Mouse (Mus musculus): ENCODE measurements around the gene Ebf3. TPM values are rescaled to one million over a fixed set of nuclear protein-coding genes. Genes with fewer than 3 reads are reported as not detected.
A peak's percentile ranks its signal among the peaks of the same experiment; 100 is the strongest.

Ebf3 gene
- polyA plus RNA-seq, 1 experiment from 2014 or later, result 11.2 TPM

GRCm38 (mm10) chr7:137308061-137309060 is 5.9 kb downstream of the Ebf3 start:
- DNase-seq (ENCODE audit: low spot score, missing footprints), result peak; percentile 96
- Histone ChIP-seq H3K9ac (ENCODE audit: low read length) (peak overlapping the region; percentile 77), H3K4me1 (ENCODE audit: control insufficient read depth, insufficient read depth, low read length) (peaks cover 29% of the 10 kb centered on the region), H3K27me3 (ENCODE audit: control insufficient read depth, insufficient read depth, low read length) (peaks cover 51% of the 10 kb centered on the region), H3K27ac (ENCODE audit: low read depth, low read length) (peak overlapping the region; percentile 82; the same call in 1 of the 2 replicates), H3K4me3 (ENCODE audit: low read depth, low read length) (peak overlapping the region; percentile 74), H3K9me3 (ENCODE audit: control insufficient read depth, low read length) (no peaks in the 10 kb centered on the region), H3K36me3 (ENCODE audit: control insufficient read depth, insufficient read depth, low read length) (no peaks in the 10 kb centered on the region), H3K4me2 (peak overlapping the region; percentile 82)
- WGBS, result 16% methylated on average over 19 of the region's 19 CpGs
- no peak for ATAC-seq (ENCODE audit: low FRiP score)

- DNase-seq (ENCODE audit: low spot score, missing footprints), result peak; percentile 90
- Histone ChIP-seq H3K27ac (ENCODE audit: low read depth, low read length) (no peak overlapping the region; the same call in 1 of the 2 replicates), H3K9ac (ENCODE audit: low read length) (peak overlapping the region; percentile 45), H3K4me3 (ENCODE audit: low read depth, low read length) (peak overlapping the region; percentile 25), H3K36me3 (ENCODE audit: control insufficient read depth, insufficient read depth, low read length) (no peaks in the 10 kb centered on the region), H3K4me2 (peak overlapping the region; percentile 29), H3K4me1 (ENCODE audit: control insufficient read depth, insufficient read depth, low read length) (peaks cover 38% of the 10 kb centered on the region), H3K9me3 (ENCODE audit: control insufficient read depth, low read length) (no peaks in the 10 kb centered on the region), H3K27me3 (ENCODE audit: control insufficient read depth, insufficient read depth, low read length) (peaks cover 48% of the 10 kb centered on the region)
- ATAC-seq (ENCODE audit: low FRiP score), result no peak
- 22% methylated on average over 8 of the region's 8 CpGs for WGBS
These were observed 7.1 kb downstream of the Ebf3 start for GRCm38 (mm10) chr7:137307131-137307530.

GRCm38 (mm10) chr7:137306127-137306526 is 8.1 kb downstream of the Ebf3 start:
- Histone ChIP-seq H3K27me3 (ENCODE audit: control insufficient read depth, insufficient read depth, low read length) (peaks cover 44% of the 10 kb centered on the region), H3K36me3 (ENCODE audit: control insufficient read depth, insufficient read depth, low read length) (no peaks in the 10 kb centered on the region), H3K9ac (ENCODE audit: low read length) (no peak overlapping the region), H3K9me3 (ENCODE audit: control insufficient read depth, low read length) (no peaks in the 10 kb centered on the region), H3K27ac (ENCODE audit: low read depth, low read length) (no peak overlapping the region), H3K4me3 (ENCODE audit: low read depth, low read length) (peak overlapping the region; percentile 20; the same call in 1 of the 2 replicates), H3K4me1 (ENCODE audit: control insufficient read depth, insufficient read depth, low read length) (peaks cover 47% of the 10 kb centered on the region), H3K4me2 (peak overlapping the region; percentile 29)
- DNase-seq (ENCODE audit: low spot score, missing footprints) (peak; percentile 87), ATAC-seq (ENCODE audit: low FRiP score) (no peak)
- WGBS, result 39% methylated on average over 9 of the region's 9 CpGs

- Histone ChIP-seq H3K4me3 (ENCODE audit: low read depth, low read length) (peak overlapping the region; percentile 0; the same call in 1 of the 2 replicates), H3K27ac (ENCODE audit: low read depth, low read length) (peak overlapping the region; percentile 53), H3K4me2 (peak overlapping the region; percentile 32), H3K9ac (ENCODE audit: low read length) (no peak overlapping the region; the same call in 1 of the 2 replicates), H3K36me3 (ENCODE audit: control insufficient read depth, insufficient read depth, low read length) (no peaks in the 10 kb centered on the region), H3K27me3 (ENCODE audit: control insufficient read depth, insufficient read depth, low read length) (peaks cover 45% of the 10 kb centered on the region), H3K9me3 (ENCODE audit: control insufficient read depth, low read length) (no peaks in the 10 kb centered on the region), H3K4me1 (ENCODE audit: control insufficient read depth, insufficient read depth, low read length) (peaks cover 38% of the 10 kb centered on the region)
- DNase-seq (ENCODE audit: low spot score, missing footprints), result peak; percentile 90
- 30% methylated on average over 10 of the region's 10 CpGs for WGBS
- ATAC-seq (ENCODE audit: low FRiP score), result peak; percentile 38; the same call in 1 of the 2 replicates
These were observed 10.5 kb downstream of the Ebf3 start for GRCm38 (mm10) chr7:137303776-137304171.

- Histone ChIP-seq H3K27ac (ENCODE audit: low read depth, low read length) (peak overlapping the region; percentile 53), H3K4me3 (ENCODE audit: low read depth, low read length) (peak overlapping the region; percentile 0; the same call in 1 of the 2 replicates), H3K4me1 (ENCODE audit: control insufficient read depth, insufficient read depth, low read length) (peaks cover 38% of the 10 kb centered on the region), H3K9ac (ENCODE audit: low read length) (no peak overlapping the region; the same call in 1 of the 2 replicates), H3K36me3 (ENCODE audit: control insufficient read depth, insufficient read depth, low read length) (no peaks in the 10 kb centered on the region), H3K27me3 (ENCODE audit: control insufficient read depth, insufficient read depth, low read length) (peaks cover 42% of the 10 kb centered on the region), H3K4me2 (peak overlapping the region; percentile 32), H3K9me3 (ENCODE audit: control insufficient read depth, low read length) (no peaks in the 10 kb centered on the region)
- DNase-seq (ENCODE audit: low spot score, missing footprints) (peak; percentile 93), ATAC-seq (ENCODE audit: low FRiP score) (peak; percentile 71)
- WGBS, result 11% methylated on average over 10 of the region's 10 CpGs
These were observed 11.1 kb downstream of the Ebf3 start for GRCm38 (mm10) chr7:137302961-137303775.

- ATAC-seq (ENCODE audit: low FRiP score), result no peak
- peaks cover 37% of the 10 kb centered on the region for H3K4me1 ChIP-seq (ENCODE audit: control insufficient read depth, insufficient read depth, low read length)
- H3K4me2 ChIP-seq, result peak overlapping the region; percentile 12; the same call in 1 of the 2 replicates
- H3K36me3 ChIP-seq (ENCODE audit: control insufficient read depth, insufficient read depth, low read length), result no peaks in the 10 kb centered on the region
- peaks cover 37% of the 10 kb centered on the region for H3K27me3 ChIP-seq (ENCODE audit: control insufficient read depth, insufficient read depth, low read length)
- no peaks in the 10 kb centered on the region for H3K9me3 ChIP-seq (ENCODE audit: control insufficient read depth, low read length)
- H3K4me3 ChIP-seq (ENCODE audit: low read depth, low read length), result no peak overlapping the region
- no peak overlapping the region for H3K27ac ChIP-seq (ENCODE audit: low read depth, low read length)
- peak; percentile 84 for DNase-seq (ENCODE audit: low spot score, missing footprints)
- peak overlapping the region; percentile 43; the same call in 1 of the 2 replicates for H3K9ac ChIP-seq (ENCODE audit: low read length)
- WGBS, result 66% methylated on average over 5 of the region's 5 CpGs
These were observed 12.1 kb downstream of the Ebf3 start for GRCm38 (mm10) chr7:137302161-137302560.

GRCm38 (mm10) chr7:137301329-137301751 is 12.9 kb downstream of the Ebf3 start:
- DNase-seq (ENCODE audit: low spot score, missing footprints), result peak; percentile 81
- WGBS, result 38% methylated on average over 15 of the region's 15 CpGs
- H3K36me3 ChIP-seq (ENCODE audit: control insufficient read depth, insufficient read depth, low read length), result no peaks in the 10 kb centered on the region

GRCm38 (mm10) chr7:137300826-137301225 is 13.4 kb downstream of the Ebf3 start:
- ATAC-seq (ENCODE audit: low FRiP score), result no peak
- Histone ChIP-seq H3K27ac (ENCODE audit: low read depth, low read length) (no peak overlapping the region), H3K36me3 (ENCODE audit: control insufficient read depth, insufficient read depth, low read length) (no peaks in the 10 kb centered on the region), H3K9me3 (ENCODE audit: control insufficient read depth, low read length) (no peaks in the 10 kb centered on the region), H3K4me3 (ENCODE audit: low read depth, low read length) (no peak overlapping the region), H3K9ac (ENCODE audit: low read length) (no peak overlapping the region), H3K27me3 (ENCODE audit: control insufficient read depth, insufficient read depth, low read length) (peaks cover 30% of the 10 kb centered on the region), H3K4me1 (ENCODE audit: control insufficient read depth, insufficient read depth, low read length) (peaks cover 35% of the 10 kb centered on the region), H3K4me2 (no peak overlapping the region)
- DNase-seq (ENCODE audit: low spot score, missing footprints), result no peak
- WGBS, result 50% methylated on average over 6 of the region's 6 CpGs

More at GRCm38 (mm10) chr7:137301329-137301751, 12.9 kb downstream of the Ebf3 start:
- H3K27me3 ChIP-seq (ENCODE audit: control insufficient read depth, insufficient read depth, low read length), result peaks cover 30% of the 10 kb centered on the region
- no peak overlapping the region for H3K4me3 ChIP-seq (ENCODE audit: low read depth, low read length)
- H3K4me1 ChIP-seq (ENCODE audit: control insufficient read depth, insufficient read depth, low read length), result peaks cover 33% of the 10 kb centered on the region
- peak overlapping the region; percentile 43; the same call in 1 of the 2 replicates for H3K9ac ChIP-seq (ENCODE audit: low read length)
- peak overlapping the region; percentile 45; the same call in 1 of the 2 replicates for H3K27ac ChIP-seq (ENCODE audit: low read depth, low read length)
- H3K4me2 ChIP-seq, result peak overlapping the region; percentile 12; the same call in 1 of the 2 replicates
- no peaks in the 10 kb centered on the region for H3K9me3 ChIP-seq (ENCODE audit: control insufficient read depth, low read length)
- peak; percentile 45 for ATAC-seq (ENCODE audit: low FRiP score)

Measured in midbrain, embryonic 11.5 days (tissue).